Mouse (Mus musculus) ES-E14 (cell line): Measurements from ENCODE around the gene Slc22a18.

ENCODE experiments used
- CHD2 ChIP-seq: IDR thresholded peaks from 2 replicates; pipeline ENCODE4 v1.6.1; 2014; ENCODE audit warnings: mild to moderate bottlenecking, low read depth, low read length, inconsistent platforms
- MAFK ChIP-seq: IDR thresholded peaks from 2 replicates; pipeline ENCODE4 v1.6.1; 2014; ENCODE audit warnings: mild to moderate bottlenecking, low read depth, low read length, inconsistent platforms; ENCODE audit not compliant: insufficient read depth
- ZNF384 ChIP-seq: IDR thresholded peaks from 2 replicates; pipeline ENCODE4 v1.6.1; 2012; ENCODE audit warnings: low read depth, low read length, inconsistent platforms

GRCm38 (mm10) chr7:143469946-143470345, 3.6 kb upstream of the Slc22a18 start:
- TF ChIP-seq CHD2, result no peak
- TF ChIP-seq MAFK, result no peak
- TF ChIP-seq ZNF384, result no peak
